Mouse (Mus musculus): ENCODE measurements around the gene Ttc41. TPM values are rescaled to one million over a fixed set of nuclear protein-coding genes. Genes with fewer than 3 reads are reported as not detected.

Gene Ttc41
- polyA plus RNA-seq, 1 experiment: 0.47 TPM

DNA sequence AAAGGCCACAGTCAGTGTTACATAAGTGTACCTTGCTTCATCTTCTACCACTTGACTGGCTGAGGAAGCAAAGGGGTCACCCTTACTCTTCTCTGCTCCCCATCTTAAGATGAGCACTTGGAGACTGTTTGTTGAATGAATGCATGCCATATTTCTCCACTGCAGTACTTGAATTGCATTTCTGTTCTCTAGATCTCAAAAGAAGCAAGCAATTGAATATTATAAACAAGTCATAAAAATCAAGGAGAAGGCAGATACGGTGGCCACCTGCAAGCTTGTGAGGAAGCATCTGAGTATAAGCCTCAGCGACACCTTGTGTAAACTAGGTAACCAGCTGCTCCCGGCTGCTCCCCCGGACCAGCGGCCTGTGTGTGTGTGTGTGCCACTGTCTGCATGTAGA, 58.1 kb downstream of the Ttc41 start, which contains the start of gene Gm49358:
Gm49358 (plus strand) TSS at position 301 of the 400 bp plus-strand sequence.
- TF ChIP-seq POLR2A (IDR thresholded peaks at IDR 0.05; ENCODE audit: low read depth, low read length): no peak
- TF ChIP-seq CTCF (IDR thresholded peaks at IDR 0.05; ENCODE audit: extremely low read depth, insufficient read length, insufficient replicate concordance, low read depth, low read length): no peak
- Histone ChIP-seq H3K36me3 (ENCODE audit: control insufficient read depth, insufficient read depth, low read length) (no peaks in the 10 kb centered on the region), H3K27ac (ENCODE audit: insufficient read depth, low read depth, low read length) (no peak within 1 kb of the TSS), H3K27me3 (ENCODE audit: control insufficient read depth, insufficient read depth, low read length) (peaks cover 3% of the 10 kb centered on the region; the same call in 1 of the 2 replicates), H3K4me3 (ENCODE audit: low read depth, low read length) (no peak within 1 kb of the TSS), H3K4me1 (ENCODE audit: control insufficient read depth, insufficient read depth, insufficient read length, low read length) (no peaks in the 10 kb centered on the region)
- WGBS: 22% methylated on average over 5 of the region's 5 CpGs

DNA sequence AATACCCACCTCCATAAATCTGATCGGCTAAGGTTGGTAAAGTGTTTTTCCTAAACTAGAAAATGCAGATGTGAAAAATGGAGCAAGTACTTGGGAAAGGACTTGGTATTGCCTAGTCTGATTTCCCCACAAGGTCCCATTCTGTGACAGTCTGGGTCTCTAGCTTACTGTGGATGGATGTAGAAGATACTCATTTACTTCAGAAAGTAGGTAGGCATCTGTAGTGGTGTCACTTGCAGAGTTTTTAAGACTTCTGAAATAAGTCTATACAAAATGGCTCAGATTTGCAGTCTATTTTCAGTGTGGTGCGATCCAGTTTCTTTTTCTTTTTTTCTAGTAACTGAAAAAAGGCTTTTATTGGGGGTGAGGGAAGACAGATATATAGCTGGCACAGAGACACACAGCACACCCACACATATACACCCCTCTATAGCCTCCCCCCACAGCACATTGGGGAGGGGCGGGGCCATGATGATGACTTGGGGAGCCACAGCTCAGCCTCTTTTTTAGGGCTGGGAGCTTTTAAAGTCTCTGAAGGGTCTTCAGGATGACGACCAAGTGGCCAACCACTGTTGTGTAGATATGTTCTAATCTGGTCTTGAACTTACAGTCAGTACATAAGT, 59.8 kb downstream of the Ttc41 start:
- WGBS: 92% methylated on average over 4 of the region's 4 CpGs
- Histone ChIP-seq H3K27ac (ENCODE audit: insufficient read depth, low read depth, low read length) (no peak overlapping the region), H3K36me3 (ENCODE audit: control insufficient read depth, insufficient read depth, low read length) (no peaks in the 10 kb centered on the region), H3K4me1 (ENCODE audit: control insufficient read depth, insufficient read depth, insufficient read length, low read length) (no peaks in the 10 kb centered on the region), H3K4me3 (ENCODE audit: low read depth, low read length) (no peak overlapping the region), H3K27me3 (ENCODE audit: control insufficient read depth, insufficient read depth, low read length) (peaks cover 3% of the 10 kb centered on the region; the same call in 1 of the 2 replicates)
- TF ChIP-seq CTCF (IDR thresholded peaks at IDR 0.05; ENCODE audit: extremely low read depth, insufficient read length, insufficient replicate concordance, low read depth, low read length) (no peak), POLR2A (IDR thresholded peaks at IDR 0.05; ENCODE audit: low read depth, low read length) (no peak)

DNA sequence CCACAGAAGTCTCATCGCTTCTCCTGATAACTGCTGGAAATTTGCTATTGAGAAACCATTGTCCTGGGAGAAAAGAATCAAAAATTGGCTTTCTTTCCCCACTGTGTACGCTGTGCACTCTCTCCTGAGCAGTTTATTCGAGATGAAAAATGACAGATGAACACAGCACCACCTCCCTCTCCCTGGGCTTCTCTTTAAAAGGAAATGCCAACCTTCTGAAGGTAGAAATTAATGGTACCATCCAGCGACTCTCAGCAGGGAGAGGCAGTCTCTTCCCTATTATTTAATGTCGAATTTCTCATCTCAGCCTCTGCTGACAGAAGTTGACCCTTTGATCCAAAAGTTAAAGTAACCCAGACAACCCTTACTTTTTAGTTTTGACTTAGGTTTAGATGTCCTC, 63.6 kb downstream of the Ttc41 start:
- no peaks in the 10 kb centered on the region for H3K4me1 ChIP-seq (ENCODE audit: control insufficient read depth, insufficient read depth, insufficient read length, low read length)
- H3K27me3 ChIP-seq (ENCODE audit: control insufficient read depth, insufficient read depth, low read length): peaks cover 3% of the 10 kb centered on the region; the same call in 1 of the 2 replicates
- no peak overlapping the region for H3K27ac ChIP-seq (ENCODE audit: insufficient read depth, low read depth, low read length)
- no peaks in the 10 kb centered on the region for H3K36me3 ChIP-seq (ENCODE audit: control insufficient read depth, insufficient read depth, low read length)
- WGBS: 67% methylated on average over 5 of the region's 5 CpGs
- H3K4me3 ChIP-seq (ENCODE audit: low read depth, low read length): no peak overlapping the region
- TF ChIP-seq CTCF (IDR thresholded peaks at IDR 0.05; ENCODE audit: extremely low read depth, insufficient read length, insufficient replicate concordance, low read depth, low read length) (no peak), POLR2A (IDR thresholded peaks at IDR 0.05; ENCODE audit: low read depth, low read length) (no peak)

DNA sequence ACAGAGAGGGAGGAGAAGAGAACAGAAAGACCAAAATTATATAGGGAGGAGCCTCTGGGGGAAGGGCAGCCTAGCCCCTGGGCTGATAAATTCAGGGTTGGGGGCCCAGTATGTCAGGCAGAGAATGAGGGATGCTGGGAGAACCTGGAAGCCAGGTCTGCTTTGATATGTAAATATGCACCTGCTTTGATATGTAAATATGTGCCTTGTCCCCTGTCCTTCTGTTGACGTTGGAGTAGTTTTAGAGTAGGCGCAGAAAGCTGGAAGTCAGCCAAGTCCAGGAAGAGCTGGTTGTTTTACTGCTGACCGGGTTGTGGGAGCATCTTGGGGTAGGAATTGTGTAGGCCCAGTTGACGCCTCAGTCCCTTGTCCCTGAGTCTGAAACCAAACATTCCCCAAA, 64.2 kb downstream of the Ttc41 start:
- Histone ChIP-seq H3K36me3 (ENCODE audit: control insufficient read depth, insufficient read depth, low read length) (no peaks in the 10 kb centered on the region), H3K4me3 (ENCODE audit: low read depth, low read length) (no peak overlapping the region), H3K4me1 (ENCODE audit: control insufficient read depth, insufficient read depth, insufficient read length, low read length) (no peaks in the 10 kb centered on the region), H3K27me3 (ENCODE audit: control insufficient read depth, insufficient read depth, low read length) (peaks cover 3% of the 10 kb centered on the region; the same call in 1 of the 2 replicates), H3K27ac (ENCODE audit: insufficient read depth, low read depth, low read length) (no peak overlapping the region)
- 19% methylated on average over 4 of the region's 4 CpGs for WGBS
- no peak for TF ChIP-seq POLR2A (IDR thresholded peaks at IDR 0.05; ENCODE audit: low read depth, low read length)
- TF ChIP-seq CTCF (IDR thresholded peaks at IDR 0.05; ENCODE audit: extremely low read depth, insufficient read length, insufficient replicate concordance, low read depth, low read length): no peak

DNA sequence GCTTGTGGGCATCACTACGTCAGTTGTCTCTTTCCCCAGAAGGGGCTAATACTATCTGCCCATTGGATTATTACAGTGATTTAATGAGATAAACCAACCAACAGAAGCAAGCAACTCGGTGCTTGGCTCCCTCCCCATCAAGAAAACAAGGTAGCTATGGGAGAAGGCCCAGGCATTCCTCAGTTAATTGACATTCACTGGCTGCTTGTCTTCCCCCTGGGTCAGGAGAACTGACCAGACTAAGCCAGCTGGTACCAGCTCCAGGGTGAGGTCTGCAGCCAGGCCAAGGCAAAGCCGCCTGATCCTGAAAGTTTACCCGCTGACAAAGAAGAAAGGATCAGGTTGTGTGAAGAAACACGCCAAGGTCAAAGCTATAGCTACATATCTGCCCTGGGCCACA, 66.1 kb downstream of the Ttc41 start:
- H3K4me1 ChIP-seq (ENCODE audit: control insufficient read depth, insufficient read depth, insufficient read length, low read length): no peaks in the 10 kb centered on the region
- no peak overlapping the region for H3K27ac ChIP-seq (ENCODE audit: insufficient read depth, low read depth, low read length)
- H3K4me3 ChIP-seq (ENCODE audit: low read depth, low read length): no peak overlapping the region
- WGBS: 85% methylated on average over 5 of the region's 5 CpGs
- peaks cover 3% of the 10 kb centered on the region; the same call in 1 of the 2 replicates for H3K27me3 ChIP-seq (ENCODE audit: control insufficient read depth, insufficient read depth, low read length)
- TF ChIP-seq POLR2A (IDR thresholded peaks at IDR 0.05; ENCODE audit: low read depth, low read length): no peak
- TF ChIP-seq CTCF (IDR thresholded peaks at IDR 0.05; ENCODE audit: extremely low read depth, insufficient read length, insufficient replicate concordance, low read depth, low read length): no peak
- no peaks in the 10 kb centered on the region for H3K36me3 ChIP-seq (ENCODE audit: control insufficient read depth, insufficient read depth, low read length)

DNA sequence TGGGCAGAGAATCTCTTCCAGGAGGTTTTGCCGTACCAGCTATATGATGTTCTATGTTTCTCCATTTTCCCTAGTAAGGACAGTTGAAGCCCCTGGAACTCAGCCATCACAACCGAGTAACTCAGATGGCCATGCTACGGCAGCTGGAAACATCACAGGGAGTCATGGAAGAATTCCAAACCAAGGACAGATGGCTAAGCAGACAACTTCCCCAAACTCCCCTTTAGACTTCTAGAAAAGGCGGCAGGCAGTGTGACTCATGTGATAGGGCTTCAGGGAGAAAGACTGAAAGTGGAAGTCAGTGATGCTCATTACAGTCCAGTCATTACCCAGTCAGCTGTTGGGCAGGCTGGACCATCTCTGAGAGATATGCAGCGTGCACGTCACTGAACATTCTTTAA, 66.6 kb downstream of the Ttc41 start:
- Histone ChIP-seq H3K4me3 (ENCODE audit: low read depth, low read length) (no peak overlapping the region), H3K27ac (ENCODE audit: insufficient read depth, low read depth, low read length) (no peak overlapping the region), H3K27me3 (ENCODE audit: control insufficient read depth, insufficient read depth, low read length) (no peaks in the 10 kb centered on the region; the same call in 1 of the 2 replicates), H3K36me3 (ENCODE audit: control insufficient read depth, insufficient read depth, low read length) (no peaks in the 10 kb centered on the region), H3K4me1 (ENCODE audit: control insufficient read depth, insufficient read depth, insufficient read length, low read length) (no peaks in the 10 kb centered on the region)
- WGBS: 21% methylated on average over 6 of the region's 6 CpGs
- no peak for TF ChIP-seq CTCF (IDR thresholded peaks at IDR 0.05; ENCODE audit: extremely low read depth, insufficient read length, insufficient replicate concordance, low read depth, low read length)
- no peak for TF ChIP-seq POLR2A (IDR thresholded peaks at IDR 0.05; ENCODE audit: low read depth, low read length)

DNA sequence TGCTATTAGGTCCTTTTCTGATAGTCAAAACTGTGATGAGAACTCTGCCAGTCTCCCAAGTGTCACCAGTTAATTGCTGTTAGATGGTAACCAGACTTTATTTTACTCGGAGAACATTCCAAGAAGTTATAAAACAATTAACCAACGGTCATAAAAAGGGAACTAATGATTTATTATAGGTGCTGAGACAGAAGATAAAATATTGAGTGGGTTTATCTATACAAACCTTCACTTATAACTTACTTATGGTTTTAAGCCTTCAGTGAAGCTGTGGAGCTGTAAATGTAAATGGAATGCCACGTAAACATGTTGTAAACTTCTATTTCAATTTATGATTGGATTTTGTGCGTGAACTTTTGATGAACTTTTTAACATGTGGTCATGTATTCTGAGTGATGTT, 67.7 kb downstream of the Ttc41 start:
- TF ChIP-seq CTCF (IDR thresholded peaks at IDR 0.05; ENCODE audit: extremely low read depth, insufficient read length, insufficient replicate concordance, low read depth, low read length) (no peak), POLR2A (IDR thresholded peaks at IDR 0.05; ENCODE audit: low read depth, low read length) (no peak)
- Histone ChIP-seq H3K4me3 (ENCODE audit: low read depth, low read length) (no peak overlapping the region), H3K36me3 (ENCODE audit: control insufficient read depth, insufficient read depth, low read length) (no peaks in the 10 kb centered on the region), H3K4me1 (ENCODE audit: control insufficient read depth, insufficient read depth, insufficient read length, low read length) (peaks cover 8% of the 10 kb centered on the region; the same call in 1 of the 2 replicates), H3K27ac (ENCODE audit: insufficient read depth, low read depth, low read length) (no peak overlapping the region), H3K27me3 (ENCODE audit: control insufficient read depth, insufficient read depth, low read length) (no peaks in the 10 kb centered on the region; the same call in 1 of the 2 replicates)
- 19% methylated on average over 4 of the region's 4 CpGs for WGBS

Measured in small intestine, adult 2 months (tissue).